Mouse (Mus musculus): ENCODE data around the gene Gli1.
"Not testable (repeated sequence)": the region's sequence is repeated elsewhere in the genome, so short reads cannot be mapped to it uniquely, and the experiment has no call there.

Gli1 gene

DNA sequence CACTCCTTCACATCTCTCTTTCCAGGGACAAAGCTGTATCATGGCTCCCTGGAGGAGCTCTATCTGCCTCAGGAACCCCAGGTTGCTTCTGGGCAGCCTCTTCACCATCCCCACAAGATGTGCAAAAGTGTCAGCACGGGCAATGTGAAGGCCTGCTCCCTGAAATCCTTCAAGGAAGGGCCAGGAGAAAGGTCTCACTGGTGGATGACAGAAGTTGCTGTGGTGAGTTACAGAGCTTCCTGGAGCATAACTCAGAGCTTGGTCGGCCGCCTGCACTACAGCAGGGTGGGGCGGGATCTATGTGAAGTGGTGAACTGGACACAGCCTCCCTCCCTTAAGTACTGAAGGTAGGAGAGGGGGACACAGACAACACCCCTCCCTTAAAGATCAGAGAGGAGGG, 19.1 kb downstream of the Gli1 start:
- no peak for DNase-seq (ENCODE audit: low spot score in 2 of 2)

DNA sequence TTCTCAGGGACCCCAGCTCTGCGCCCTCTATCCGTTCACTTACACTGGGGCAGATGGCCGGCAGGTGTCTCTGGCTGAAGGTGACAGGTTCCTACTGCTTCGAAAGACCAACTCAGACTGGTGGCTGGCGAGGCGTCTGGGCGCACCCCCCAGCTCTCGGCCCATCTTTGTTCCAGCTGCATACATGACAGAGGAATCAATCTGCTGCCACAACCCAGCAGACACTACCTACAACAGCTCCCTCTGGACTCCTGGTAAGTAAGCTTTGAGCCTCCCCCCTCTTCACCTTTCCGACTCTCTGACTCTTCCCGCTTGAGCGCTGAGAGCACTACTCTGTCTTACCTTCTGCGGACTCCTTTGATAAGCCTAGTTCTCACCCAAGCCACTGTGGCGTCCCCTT, 19.6 kb downstream of the Gli1 start:
- no peak for DNase-seq (ENCODE audit: low spot score in 2 of 2)

DNA sequence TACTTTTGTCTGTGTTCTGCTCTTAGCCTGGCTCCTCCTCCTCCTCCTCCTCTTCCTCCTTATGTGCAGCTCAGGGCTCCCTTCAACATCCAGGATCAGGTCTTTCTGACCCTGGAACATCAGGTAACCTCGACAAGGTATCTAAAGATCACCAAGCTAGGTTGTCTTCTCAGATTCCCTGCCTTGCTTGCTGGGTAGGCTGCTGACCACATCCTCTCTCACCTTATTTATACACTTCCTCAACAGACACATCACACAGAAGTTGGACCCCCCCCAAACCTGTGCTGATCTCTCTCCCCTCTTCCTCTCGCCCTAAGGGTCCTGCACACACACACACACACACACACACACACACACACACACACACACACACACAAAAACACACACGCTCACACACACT, 20.2 kb downstream of the Gli1 start, which contains the start of gene Arhgap9:
TSS of gene Arhgap9 (plus strand) at position 344 of the 400 bp plus-strand sequence.
- DNase-seq (ENCODE audit: low spot score in 2 of 2): peak in 1 of 2 experiments; percentile 43

DNA sequence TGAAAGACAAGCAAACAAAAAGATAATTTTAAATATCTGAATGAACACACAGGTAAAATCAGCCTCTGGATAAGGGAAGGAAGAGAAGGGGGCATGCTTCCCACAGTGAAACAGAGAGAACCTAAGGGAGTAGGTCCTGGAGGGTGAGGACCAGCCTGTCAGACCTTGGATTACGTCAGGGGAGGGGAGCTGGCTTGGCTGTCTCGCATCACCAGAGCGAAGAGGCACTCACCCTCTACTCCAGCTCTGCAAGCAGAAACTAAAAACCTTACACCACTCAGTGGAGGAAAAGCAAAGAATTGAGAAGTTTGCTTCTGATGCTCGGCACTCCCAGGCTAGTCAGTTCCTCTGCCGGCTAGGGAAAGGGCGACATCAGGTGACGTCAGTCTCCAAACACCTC, 21.8 kb downstream of the Gli1 start:
- DNase-seq (ENCODE audit: low spot score in 2 of 2): no peak

DNA sequence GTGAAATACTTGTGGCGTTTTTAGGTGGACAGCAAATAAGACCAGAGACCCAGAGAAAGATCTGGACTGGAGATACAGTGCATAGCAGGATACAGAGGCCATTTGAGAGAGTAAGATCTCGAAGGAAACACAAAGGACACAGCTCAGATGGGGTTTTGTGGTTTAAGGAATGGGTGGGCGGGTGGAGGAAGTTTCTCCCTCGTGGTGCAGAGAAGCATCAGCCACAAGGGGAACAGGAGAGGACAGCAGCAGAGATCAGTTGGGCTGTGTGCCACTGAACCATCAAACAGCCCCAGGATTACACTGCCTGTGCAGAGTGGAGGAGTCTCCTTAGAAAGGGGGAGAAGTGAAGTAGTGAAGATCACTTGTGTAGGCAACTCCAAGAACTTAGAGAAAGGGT, 23.8 kb downstream of the Gli1 start:
- no peak for DNase-seq (ENCODE audit: low spot score in 2 of 2)

DNA sequence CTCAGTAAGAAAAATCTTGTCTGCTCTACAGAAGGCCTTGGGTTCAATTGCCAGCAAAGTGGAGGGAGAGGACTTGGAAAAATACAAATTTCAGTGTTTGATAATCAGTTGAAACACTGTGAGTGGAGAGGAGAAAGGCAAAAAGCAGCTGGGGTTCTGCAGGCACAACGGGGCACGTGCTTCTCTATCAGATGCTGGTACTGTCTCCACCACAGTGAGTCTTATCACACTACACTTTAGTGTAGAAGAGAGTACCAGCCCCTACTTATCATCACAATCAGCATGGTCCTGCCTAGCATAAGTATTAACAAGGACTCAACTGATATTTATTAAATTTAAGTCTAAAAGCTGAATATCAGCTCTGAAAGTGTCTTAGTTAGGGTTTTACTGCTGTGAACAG, 24.5 kb downstream of the Gli1 start:
- DNase-seq (ENCODE audit: low spot score in 2 of 2): no peak

DNA sequence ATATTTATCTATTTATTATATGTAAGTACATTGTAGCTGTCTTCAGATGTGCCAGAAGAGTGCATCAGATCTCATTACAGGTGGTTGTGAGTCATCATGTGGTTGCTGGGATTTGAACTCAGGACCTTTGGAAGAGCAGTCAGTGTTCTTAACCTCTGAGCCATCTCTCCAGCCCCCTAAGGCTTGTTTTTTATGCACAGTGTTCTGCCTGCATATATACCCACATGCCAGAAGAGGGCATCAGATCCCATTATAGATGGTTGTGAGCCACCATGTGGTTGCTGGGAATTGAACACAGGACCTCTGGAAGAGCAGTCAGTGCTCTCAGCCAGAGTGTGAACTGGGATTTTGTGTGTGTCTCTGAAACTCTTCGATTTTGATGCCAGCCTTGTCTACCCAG, 26.8 kb downstream of the Gli1 start:
- not testable (repeated sequence) for DNase-seq (ENCODE audit: low spot score in 2 of 2)

DNA sequence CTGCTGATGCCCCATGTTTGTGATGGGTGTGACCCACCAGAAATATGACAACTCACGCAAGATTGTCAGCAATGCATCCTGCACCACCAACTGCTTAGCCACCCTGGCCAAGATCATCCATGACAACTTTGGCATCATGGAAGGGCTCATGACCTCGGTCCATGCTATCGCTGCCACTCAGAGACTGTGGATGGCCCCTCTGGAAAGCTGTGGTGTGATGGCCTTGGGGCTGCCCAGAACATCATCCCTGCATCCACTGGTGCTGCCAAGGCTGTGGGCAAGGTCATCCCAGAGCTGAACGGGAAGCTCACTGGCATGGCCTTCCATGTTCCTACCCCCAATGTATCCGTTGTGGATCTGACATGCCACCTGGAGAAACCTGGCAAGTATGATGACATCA, 28.3 kb downstream of the Gli1 start:
- not testable (repeated sequence) for DNase-seq (ENCODE audit: low spot score in 2 of 2)

DNA sequence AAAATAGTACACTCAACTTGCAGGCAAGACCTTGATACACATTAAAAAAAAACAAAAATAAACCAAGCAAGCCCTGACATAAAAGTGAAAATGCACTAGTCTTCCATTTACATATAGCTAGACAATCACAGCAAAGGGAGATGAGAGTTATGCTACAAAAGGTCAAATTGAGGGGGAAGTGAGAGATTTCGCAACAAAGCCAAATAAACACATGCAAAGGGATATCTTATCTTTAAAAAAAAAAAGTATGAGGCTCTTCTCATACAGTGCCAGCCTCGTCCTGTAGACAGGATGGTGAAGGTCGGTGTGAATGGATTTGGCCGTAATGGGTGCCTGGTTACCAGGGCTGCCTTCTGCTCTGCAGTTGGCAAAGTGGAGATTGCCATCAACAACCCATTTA, 28.9 kb downstream of the Gli1 start:
- DNase-seq (ENCODE audit: low spot score in 2 of 2): no peak

DNA sequence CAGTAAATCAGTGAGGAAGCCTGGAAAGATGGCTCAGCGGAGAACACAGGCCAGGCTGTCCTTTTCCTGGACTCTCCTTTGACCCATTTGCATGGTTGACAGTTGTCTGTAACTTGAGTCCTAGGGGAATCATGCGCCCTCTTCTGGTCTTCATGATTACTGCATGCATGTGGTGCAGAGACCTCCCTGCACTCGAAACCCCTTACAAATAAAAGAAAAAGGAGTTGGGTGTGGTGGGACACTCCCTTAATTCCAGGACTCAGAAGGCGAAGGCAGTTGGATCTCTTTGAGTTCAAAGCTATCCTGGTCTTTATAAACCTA, 29.5 kb downstream of the Gli1 start:
- peak; percentile 81 to 85 for DNase-seq (ENCODE audit: low spot score in 2 of 2)

DNA sequence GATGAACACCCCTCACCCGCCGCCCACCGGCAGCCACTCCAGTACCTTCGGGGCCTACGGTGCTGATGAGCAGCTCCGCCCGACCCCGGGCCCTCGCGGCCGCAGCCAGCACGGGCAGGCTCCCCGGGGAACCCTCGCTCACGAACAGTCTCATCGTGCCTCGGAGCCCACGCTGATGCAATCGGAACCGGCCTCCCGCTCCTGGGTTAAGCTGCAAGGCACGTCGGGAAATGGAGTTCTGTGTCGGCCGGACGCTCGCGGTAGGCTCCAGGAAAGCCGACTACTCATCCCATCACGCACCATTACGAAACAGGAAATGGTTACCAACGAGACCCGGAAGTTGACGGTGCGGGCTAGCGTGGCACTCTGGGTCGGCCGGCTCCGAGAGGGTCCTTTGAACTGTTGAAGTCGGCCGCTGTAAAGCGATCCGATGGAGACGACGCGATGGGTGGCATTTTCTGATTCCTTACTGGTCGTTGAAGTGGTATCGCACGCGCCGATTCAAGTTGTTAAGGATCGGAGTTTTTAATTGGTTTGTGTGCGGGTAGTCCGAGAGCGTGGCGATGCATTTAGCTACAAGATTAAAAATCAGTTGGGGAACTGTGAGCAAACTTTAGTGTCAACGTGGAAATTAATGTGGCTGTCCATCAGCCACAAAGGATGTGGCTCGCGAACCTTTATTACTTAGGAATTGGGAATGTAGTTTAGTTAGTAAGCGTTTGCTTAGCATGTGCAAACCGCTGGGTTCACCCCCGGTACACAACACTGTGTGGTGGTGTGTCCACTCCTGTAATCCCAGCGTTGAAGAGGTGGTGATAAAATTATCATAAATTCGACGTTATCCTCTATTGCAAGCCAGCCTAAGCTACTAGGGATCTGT, 30.1 kb downstream of the Gli1 start, which contains the start of gene Mars:
TSS of gene Mars (minus strand) at position 311 of the 880 bp plus-strand sequence.
- DNase-seq (ENCODE audit: low spot score in 2 of 2): peak; percentile 93 to 94

DNA sequence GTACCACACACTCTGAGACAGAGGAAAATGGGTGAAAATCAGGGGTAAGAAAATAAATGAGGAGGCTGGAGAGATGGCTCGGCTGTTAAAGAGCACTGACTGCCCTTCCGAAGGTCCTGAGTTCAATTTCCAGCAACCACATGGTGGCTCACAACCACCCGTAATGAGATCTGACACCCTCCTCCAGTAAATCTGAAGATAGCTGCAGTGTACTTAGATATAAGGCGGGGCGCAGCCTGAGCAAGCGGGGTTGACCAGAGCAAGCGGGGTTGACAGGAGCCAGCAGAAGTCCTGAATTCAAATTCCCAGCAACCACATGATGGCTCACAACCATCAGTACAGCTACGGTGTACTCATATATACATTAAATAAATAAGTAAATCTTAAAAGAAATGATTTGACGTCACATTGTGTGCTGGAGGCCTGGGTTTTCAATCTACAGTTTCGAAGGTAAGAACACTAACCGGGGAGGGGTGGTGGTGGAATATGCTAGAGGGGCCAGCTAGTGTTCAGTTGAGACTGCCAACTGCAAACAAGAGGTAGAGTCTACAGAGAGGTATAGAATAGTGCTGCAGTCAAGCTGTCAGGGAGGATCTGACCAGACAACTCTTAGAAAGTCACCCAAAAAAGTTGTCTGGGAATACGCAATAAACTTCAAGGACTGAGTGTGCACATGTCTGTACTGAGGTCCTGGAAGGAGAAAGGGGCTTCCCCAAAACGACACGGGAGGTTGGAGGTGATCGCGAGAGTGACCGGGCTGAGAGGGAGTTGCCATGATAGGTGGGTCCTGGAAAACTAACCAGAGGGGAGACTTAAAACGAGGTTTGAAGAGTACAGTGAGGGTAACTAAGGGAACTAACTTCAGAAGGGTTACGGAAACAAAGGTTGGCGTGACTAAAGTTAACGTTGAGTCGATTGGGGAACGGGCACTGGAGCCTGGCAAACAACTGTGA, 31.0 kb downstream of the Gli1 start:
- DNase-seq (ENCODE audit: low spot score in 2 of 2): peak in 1 of 2 experiments; percentile 39

DNA sequence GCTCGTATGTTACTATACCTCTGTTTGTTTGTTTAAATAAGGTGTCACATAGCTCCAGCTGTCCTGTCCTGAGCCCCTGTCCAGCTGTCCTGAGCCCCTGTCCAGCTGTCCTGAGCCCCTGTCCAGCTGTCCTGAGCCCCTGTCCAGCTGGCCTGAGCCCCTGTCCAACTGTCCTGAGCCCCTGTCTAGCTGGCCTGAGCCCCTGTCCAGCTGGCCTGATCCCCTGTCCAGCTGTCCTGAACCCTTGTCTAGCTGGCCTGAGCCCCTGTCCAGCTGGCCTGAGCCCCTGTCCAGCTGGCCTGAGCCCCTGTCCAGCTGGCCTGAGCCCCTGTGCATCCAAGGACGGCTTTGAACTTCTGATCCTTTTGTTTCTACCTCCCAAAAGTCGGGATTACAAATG, 32.6 kb downstream of the Gli1 start:
- not testable (repeated sequence) for DNase-seq (ENCODE audit: low spot score in 2 of 2)

DNA sequence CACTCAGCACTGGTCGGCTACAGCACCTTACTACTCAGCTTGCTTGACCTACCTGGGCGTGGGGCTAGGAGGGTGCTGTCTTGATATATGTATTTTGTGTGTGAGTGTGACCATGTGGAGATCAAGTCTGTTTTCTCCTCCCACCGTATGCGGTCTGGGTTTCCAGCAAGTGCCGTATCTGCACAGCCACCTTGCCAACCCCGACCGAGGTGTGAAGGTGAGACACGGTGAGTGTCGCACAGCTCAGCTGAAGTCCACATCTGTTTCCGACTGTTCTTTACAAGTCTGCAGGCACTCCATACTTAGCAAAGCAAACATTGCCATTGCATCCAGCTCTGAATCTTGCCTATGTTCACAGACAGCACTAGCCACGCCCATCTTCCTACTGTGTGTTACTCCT, 38.6 kb downstream of the Gli1 start:
- DNase-seq (ENCODE audit: low spot score in 2 of 2): peak; percentile 60 to 76

DNA sequence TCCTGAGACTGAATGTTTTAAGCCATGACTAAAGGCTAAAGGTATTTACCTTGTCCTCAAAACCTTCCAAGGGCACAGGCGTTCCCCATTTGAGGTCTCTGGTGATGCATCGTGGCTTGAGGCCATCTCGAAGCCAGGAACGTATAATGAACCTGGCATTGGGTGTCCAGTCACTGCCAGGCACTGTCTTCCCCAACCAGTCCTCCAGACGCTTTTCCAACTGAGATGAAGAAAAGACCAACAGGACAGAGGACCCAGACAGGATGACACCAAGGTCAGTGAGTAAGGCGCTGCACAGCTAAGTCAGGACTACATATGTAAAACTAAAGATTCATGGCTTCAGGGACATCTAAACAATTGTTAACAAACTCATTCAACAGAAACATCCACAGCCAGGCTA, 41.4 kb downstream of the Gli1 start:
- no peak for DNase-seq (ENCODE audit: low spot score in 2 of 2)

DNA sequence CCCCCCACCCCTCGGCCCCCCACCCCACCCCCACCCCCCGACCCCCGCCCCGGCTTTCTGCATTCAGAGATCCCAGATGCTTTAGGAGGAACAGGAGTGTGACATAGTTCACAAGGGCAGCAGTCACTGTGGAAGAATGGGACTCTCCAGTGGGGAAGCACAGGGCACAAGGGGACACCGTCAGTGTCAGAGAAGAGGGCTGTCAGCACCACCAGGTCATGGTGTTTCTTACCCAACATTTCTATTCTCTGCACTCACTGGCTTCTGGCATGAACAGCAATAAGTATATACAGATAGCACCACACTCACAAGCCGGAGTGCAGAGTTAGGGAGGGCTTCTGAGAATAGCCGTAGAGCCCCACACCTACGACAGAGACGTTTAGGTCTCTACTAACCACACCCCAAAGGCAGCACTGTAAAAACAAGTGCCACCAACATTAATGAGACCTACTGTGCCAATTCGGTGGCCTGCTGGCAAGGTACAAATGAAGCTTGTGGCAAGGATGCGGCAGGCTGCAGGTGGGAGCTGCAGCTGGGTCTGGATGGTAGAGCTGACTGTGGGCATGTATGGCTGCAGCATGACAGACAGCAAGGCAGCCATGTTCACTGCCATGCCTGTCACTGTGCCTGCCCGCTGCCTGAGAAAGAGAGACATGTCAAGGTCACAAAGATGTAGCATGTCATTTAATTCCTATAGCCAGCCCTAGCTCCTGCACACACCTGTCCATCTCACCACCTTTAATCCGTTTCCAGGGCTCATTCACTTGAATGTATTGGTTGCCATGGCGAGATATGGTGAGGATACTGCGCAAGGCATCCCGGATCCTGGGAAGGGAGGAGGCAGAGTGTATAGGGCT, 44.5 kb downstream of the Gli1 start:
- no peak for DNase-seq (ENCODE audit: low spot score in 2 of 2)

DNA sequence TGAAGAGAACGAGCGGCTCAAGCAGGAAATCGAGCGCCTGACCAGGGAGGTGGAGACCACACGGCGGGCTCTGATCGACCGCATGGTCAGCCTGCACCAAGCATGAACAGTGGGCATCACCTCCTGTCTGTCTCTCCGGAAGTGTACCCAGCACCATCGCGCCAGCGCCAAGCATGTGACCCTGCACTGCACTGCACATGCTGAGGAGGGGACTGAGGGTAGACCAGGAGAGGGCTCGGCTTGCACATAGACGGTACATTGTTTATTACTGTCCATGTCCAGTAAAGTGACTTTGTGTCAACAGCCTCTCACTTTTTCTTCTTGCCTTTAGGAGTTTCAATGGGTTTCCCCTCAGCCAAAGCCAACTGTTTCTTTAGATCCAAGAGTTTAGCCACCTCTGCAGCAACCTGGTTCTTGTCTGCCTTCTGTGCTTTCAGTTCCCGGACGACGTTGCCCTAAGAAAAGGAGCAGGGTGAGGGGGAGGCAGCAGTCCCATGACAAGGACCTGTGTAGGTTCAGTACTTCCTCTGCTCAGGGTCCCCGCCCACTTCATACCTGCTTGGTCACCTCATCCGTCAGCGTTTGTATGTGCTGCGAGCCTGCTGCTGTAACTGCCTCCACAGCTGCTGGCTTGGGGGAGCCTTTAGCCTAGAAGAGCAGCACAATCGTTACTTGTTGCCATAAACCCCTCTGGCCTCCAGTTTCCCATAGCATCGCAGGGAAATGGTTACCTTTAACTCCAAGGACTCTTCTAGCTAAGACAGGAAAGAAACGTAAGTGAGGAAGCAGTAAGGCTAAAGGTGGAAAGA, 45.6 kb downstream of the Gli1 start:
- no peak for DNase-seq (ENCODE audit: low spot score in 2 of 2)

DNA sequence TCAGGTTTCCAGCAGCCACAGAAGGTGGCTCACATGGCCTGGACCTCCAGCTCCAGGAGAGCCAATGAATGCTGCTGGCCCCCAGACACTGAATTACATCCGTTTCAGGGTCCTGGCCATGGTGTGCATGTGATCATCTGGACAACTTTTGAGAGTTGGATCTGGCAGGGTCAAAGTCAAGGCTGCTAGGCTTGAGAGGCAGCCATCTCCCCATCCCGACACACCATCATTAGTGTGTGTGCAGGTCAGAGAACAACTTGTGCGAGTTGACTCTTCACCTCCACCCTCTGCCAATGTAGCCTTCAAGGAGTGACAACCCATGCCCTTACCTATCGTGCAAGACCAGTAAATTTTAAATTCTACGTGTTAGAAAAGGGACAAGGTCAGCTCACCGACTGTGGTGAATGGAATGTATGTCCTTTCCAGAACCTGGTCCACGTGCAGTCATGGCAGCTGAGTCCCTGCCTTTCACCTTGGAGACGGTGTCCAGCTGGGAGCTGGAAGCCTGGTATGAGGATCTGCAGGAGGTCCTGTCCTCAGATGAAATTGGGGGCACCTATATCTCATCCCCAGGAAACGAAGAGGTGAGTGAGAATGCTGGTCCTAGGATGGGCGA, 46.8 kb downstream of the Gli1 start:
- no peak for DNase-seq (ENCODE audit: low spot score in 2 of 2)

DNA sequence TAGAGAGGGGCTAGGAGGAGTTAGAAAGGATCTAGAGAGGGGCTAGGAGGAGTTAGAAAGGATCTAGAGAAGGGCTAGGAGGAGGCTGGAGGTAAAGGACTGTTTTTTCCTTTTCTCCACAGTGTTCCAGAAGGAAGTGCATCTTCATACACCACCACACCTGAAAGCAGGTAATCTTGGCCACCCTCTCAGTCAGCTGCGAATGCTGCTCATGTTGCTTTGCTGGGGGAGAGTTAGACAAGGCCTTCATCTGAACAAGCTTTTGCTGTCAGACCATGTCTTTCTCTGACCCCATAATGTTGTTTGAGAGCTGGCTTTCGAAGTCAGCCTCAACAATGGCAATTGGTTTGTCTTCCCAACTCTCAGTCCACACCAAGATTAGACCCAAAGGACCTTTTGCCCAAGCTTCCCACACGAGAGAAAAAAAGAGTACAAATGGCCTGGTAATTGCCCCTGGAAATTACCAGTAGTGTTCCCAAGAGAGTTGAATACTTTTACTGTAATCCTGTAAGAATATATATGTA, 48.1 kb downstream of the Gli1 start:
- DNase-seq (ENCODE audit: low spot score in 2 of 2): no peak

DNA sequence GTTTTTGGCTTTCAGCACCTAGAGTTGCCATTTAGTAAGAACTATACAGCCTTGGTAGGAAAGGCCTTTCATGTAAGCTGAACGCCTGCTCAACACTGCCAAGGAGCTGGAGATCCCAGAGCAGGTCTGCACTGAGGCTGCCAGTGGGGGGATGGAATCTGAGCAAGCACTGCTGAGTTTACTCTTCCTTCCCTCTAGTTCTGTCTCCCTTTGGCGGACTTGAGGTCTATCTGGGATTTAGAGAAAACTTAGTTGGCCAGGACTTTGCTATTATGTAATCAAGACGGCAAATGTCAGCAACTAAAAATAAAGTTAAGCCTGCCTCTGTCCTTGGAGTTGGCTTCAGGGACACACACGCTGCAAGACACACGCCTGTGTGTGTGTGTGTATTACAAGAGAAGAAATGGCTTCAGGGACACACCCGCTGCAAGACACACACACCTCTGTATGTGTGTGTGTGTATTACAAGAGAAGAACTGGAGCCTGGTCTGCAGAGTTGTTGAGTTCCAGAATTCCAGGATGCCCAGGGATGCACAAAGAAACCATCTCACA, 48.7 kb downstream of the Gli1 start:
- DNase-seq (ENCODE audit: low spot score in 2 of 2): no peak
